Mouse (Mus musculus): ENCODE results near the gene F10. TPM values are rescaled to one million over a fixed set of nuclear protein-coding genes. Genes with fewer than 3 reads are reported as not detected.
A peak's percentile ranks its signal among the peaks of the same experiment; 100 is the strongest.
"Not testable (repeated sequence)": the region's sequence is repeated elsewhere in the genome, so short reads cannot be mapped to it uniquely, and the experiment has no call there.

Gene F10
- polyA plus RNA-seq, 1 experiment from 2014 or later: 4.8 TPM

GRCm38 (mm10) chr8:13028482-13028881 is 8.6 kb upstream of the F10 start:
- 3% methylated on average over 5 of the region's 5 CpGs for WGBS (ENCODE audit: missing documents)
- H3K27ac ChIP-seq: peak overlapping the region; percentile 71
- no peak overlapping the region for H3K4me3 ChIP-seq (ENCODE audit: inconsistent target)
- no peaks in the 10 kb centered on the region for H3K79me2 ChIP-seq (ENCODE audit: inconsistent target)
- no peaks in the 10 kb centered on the region for H3K36me3 ChIP-seq (ENCODE audit: inconsistent target)

- Histone ChIP-seq H3K79me2 (ENCODE audit: inconsistent target) (no peaks in the 10 kb centered on the region), H3K36me3 (ENCODE audit: inconsistent target) (no peaks in the 10 kb centered on the region), H3K27ac (peak overlapping the region; percentile 54), H3K4me3 (ENCODE audit: inconsistent target) (no peak overlapping the region)
- 38% methylated on average over 10 of the region's 10 CpGs for WGBS (ENCODE audit: missing documents)
Measured at GRCm38 (mm10) chr8:13036346-13036812, 729 bp upstream of the F10 start.

DNA sequence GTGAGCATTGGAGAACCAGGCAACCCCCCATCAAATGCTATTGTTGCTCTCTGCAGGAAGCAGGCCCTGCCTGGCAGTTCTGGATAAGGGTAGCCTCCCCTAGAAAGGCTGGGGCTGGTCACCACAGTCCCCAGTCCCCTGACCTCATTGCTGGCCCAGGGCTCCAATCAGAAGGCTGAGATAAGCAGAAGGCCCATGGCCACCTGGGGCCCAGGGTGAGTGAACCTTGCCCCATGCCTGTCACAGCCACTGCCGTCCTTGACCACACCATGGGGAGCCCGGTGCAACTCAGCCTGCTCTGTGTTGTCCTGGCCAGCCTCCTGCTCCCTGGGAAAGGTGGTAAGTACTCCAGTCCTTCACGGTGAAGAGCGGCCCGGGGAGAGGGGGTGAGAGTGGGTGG is 461 bp downstream of the F10 start:
- H3K27ac ChIP-seq: peak overlapping the region; percentile 54
- H3K79me2 ChIP-seq (ENCODE audit: inconsistent target): no peaks in the 10 kb centered on the region
- WGBS (ENCODE audit: missing documents): 88% methylated on average over 5 of the region's 5 CpGs
- H3K36me3 ChIP-seq (ENCODE audit: inconsistent target): no peaks in the 10 kb centered on the region
- no peak overlapping the region for H3K4me3 ChIP-seq (ENCODE audit: inconsistent target)

DNA sequence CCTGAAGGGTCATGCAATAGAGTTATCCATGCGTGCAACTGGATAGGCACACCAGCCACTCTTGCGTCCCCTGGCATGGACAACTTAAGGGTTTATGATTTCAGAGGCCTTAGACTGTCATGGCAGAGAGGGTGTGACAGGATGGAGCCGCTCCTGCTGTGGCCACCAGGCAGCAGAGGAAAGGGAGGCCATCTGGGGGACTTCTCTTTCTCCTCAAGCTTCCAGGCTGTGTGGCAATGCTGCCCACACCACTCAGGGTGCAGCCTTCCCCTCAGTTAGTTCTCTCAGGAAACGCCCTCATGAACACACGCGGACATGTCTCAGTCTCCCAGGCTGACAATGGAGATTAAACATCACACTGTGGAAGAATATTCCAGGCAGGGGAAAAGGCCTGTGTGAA is 1.9 kb downstream of the F10 start:
- H3K79me2 ChIP-seq (ENCODE audit: inconsistent target): no peaks in the 10 kb centered on the region
- H3K4me3 ChIP-seq (ENCODE audit: inconsistent target): no peak overlapping the region
- no peaks in the 10 kb centered on the region for H3K36me3 ChIP-seq (ENCODE audit: inconsistent target)
- 42% methylated on average over 6 of the region's 6 CpGs for WGBS (ENCODE audit: missing documents)
- no peak overlapping the region for H3K27ac ChIP-seq

DNA sequence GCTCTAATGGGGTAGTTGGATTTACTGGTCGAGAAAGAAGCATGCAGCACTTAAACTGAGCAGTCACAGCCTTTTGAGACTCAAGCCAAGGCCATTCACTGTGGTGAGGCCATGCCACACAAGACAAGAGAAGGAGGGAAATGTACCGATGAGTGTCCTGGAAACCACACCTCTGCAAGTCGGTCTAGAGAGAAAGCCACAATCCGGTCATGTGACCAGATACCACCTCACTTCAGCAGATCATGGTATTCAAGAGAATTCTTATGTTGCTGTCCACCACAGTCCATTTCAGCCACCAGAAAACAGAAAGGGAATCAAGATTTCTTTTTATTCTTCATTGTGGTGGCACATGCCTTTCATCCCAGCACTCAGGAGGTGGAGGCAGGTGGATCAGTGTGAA is 4.4 kb downstream of the F10 start:
- 47% methylated on average over 4 of the region's 4 CpGs for WGBS (ENCODE audit: missing documents)

GRCm38 (mm10) chr8:13047652-13048051 is 10.5 kb downstream of the F10 start:
- Histone ChIP-seq H3K36me3 (ENCODE audit: inconsistent target) (no peaks in the 10 kb centered on the region), H3K79me2 (ENCODE audit: inconsistent target) (no peaks in the 10 kb centered on the region), H3K4me3 (ENCODE audit: inconsistent target) (no peak overlapping the region), H3K27ac (no peak overlapping the region)
- 89% methylated on average over 5 of the region's 5 CpGs for WGBS (ENCODE audit: missing documents)

More for the DNA sequence above, 4.4 kb downstream of the F10 start:
- H3K79me2 ChIP-seq (ENCODE audit: inconsistent target): no peaks in the 10 kb centered on the region
- H3K27ac ChIP-seq: no peak overlapping the region
- no peaks in the 10 kb centered on the region for H3K36me3 ChIP-seq (ENCODE audit: inconsistent target)
- H3K4me3 ChIP-seq (ENCODE audit: inconsistent target): no peak overlapping the region

GRCm38 (mm10) chr8:13050550-13050949 is 13.4 kb downstream of the F10 start:
- Histone ChIP-seq H3K36me3 (ENCODE audit: inconsistent target) (no peaks in the 10 kb centered on the region), H3K27ac (no peak overlapping the region), H3K4me3 (ENCODE audit: inconsistent target) (no peak overlapping the region), H3K79me2 (ENCODE audit: inconsistent target) (no peaks in the 10 kb centered on the region)
- WGBS (ENCODE audit: missing documents): 95% methylated on average over 10 of the region's 10 CpGs

- no peak overlapping the region for H3K27ac ChIP-seq
Measured at GRCm38 (mm10) chr8:13057351-13057750, 20.2 kb downstream of the F10 start.

DNA sequence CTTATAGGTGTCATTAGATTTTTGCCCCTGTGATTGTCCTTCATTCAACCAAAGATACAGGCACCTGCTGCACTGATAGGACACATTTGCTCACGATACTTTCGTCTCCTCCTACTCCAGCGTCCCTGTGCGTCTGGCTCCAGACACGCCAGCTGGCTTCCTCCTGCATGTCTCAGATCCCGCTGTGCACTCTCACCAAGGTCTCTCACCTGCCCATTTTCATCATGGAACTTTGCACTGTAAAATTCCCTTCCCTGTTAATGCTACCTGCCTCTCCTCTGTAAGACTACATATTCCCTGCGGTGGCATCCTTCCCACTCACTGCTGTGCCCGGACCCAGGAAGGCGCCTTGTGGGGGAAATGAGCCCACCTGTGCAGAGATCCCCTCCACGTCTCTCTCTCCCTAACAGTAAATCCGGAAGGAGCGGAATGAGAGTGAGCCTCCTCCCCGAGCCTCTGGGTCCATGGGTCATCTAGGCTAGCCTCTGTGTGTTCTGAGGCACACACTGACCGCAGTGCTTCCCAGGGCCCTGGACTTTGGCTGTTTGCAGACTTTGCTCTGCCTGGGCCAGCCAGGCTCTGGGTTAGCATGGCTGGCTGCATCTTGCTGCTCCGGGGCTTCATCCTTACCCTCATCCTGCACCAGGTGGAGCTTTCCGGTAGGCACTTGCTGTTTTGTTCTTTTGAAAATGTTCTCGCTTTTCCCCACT is 23.5 kb downstream of the F10 start, which contains the start of gene Proz:
Gene Proz, plus strand, starts transcription at position 474 of the 710 bp plus-strand sequence.
- H3K36me3 ChIP-seq (ENCODE audit: inconsistent target): no peaks in the 10 kb centered on the region
- H3K27ac ChIP-seq: no peak within 1 kb of the TSS
- no peaks in the 10 kb centered on the region for H3K79me2 ChIP-seq (ENCODE audit: inconsistent target)
- WGBS (ENCODE audit: missing documents): 87% methylated on average over 17 of the region's 17 CpGs
- no peak within 1 kb of the TSS for H3K4me3 ChIP-seq (ENCODE audit: inconsistent target)

More at GRCm38 (mm10) chr8:13057351-13057750, 20.2 kb downstream of the F10 start:
- WGBS (ENCODE audit: missing documents): 92% methylated on average over 4 of the region's 4 CpGs
- no peak overlapping the region for H3K4me3 ChIP-seq (ENCODE audit: inconsistent target)
- no peaks in the 10 kb centered on the region for H3K79me2 ChIP-seq (ENCODE audit: inconsistent target)
- no peaks in the 10 kb centered on the region for H3K36me3 ChIP-seq (ENCODE audit: inconsistent target)

- Histone ChIP-seq H3K27ac (no peak overlapping the region), H3K36me3 (ENCODE audit: inconsistent target) (no peaks in the 10 kb centered on the region), H3K4me3 (ENCODE audit: inconsistent target) (no peak overlapping the region), H3K79me2 (ENCODE audit: inconsistent target) (no peaks in the 10 kb centered on the region)
- WGBS (ENCODE audit: missing documents): 69% methylated on average over 16 of the region's 16 CpGs
Measured at GRCm38 (mm10) chr8:13063112-13063511, 26.0 kb downstream of the F10 start.

GRCm38 (mm10) chr8:13073255-13073654 is 36.1 kb downstream of the F10 start:
- WGBS (ENCODE audit: missing documents): over 99% methylated on average over 11 of the region's 11 CpGs
- peaks cover 30% of the 10 kb centered on the region for H3K36me3 ChIP-seq (ENCODE audit: inconsistent target)
- no peak overlapping the region for H3K4me3 ChIP-seq (ENCODE audit: inconsistent target)
- H3K79me2 ChIP-seq (ENCODE audit: inconsistent target): no peaks in the 10 kb centered on the region
- no peak overlapping the region for H3K27ac ChIP-seq

GRCm38 (mm10) chr8:13075044-13075443 is 37.9 kb downstream of the F10 start:
- H3K27ac ChIP-seq: no peak overlapping the region
- peaks cover 47% of the 10 kb centered on the region for H3K36me3 ChIP-seq (ENCODE audit: inconsistent target)
- no peak overlapping the region for H3K4me3 ChIP-seq (ENCODE audit: inconsistent target)
- no peaks in the 10 kb centered on the region for H3K79me2 ChIP-seq (ENCODE audit: inconsistent target)
- WGBS (ENCODE audit: missing documents): 27% methylated on average over 8 of the region's 8 CpGs

- 100% methylated on average over 1 of the region's 1 CpGs for WGBS (ENCODE audit: missing documents)
- H3K27ac ChIP-seq; H3K4me3 ChIP-seq (ENCODE audit: inconsistent target); H3K79me2 ChIP-seq (ENCODE audit: inconsistent target): not testable (repeated sequence)
- peaks cover 52% of the 10 kb centered on the region for H3K36me3 ChIP-seq (ENCODE audit: inconsistent target)
Measured at GRCm38 (mm10) chr8:13075579-13075978, 38.5 kb downstream of the F10 start.

- Histone ChIP-seq H3K79me2 (ENCODE audit: inconsistent target) (no peaks in the 10 kb centered on the region), H3K36me3 (ENCODE audit: inconsistent target) (peaks cover 72% of the 10 kb centered on the region), H3K4me3 (ENCODE audit: inconsistent target) (no peak overlapping the region), H3K27ac (no peak overlapping the region)
- WGBS (ENCODE audit: missing documents): 90% methylated on average over 7 of the region's 7 CpGs
Measured at GRCm38 (mm10) chr8:13077542-13077941, 40.4 kb downstream of the F10 start.

DNA sequence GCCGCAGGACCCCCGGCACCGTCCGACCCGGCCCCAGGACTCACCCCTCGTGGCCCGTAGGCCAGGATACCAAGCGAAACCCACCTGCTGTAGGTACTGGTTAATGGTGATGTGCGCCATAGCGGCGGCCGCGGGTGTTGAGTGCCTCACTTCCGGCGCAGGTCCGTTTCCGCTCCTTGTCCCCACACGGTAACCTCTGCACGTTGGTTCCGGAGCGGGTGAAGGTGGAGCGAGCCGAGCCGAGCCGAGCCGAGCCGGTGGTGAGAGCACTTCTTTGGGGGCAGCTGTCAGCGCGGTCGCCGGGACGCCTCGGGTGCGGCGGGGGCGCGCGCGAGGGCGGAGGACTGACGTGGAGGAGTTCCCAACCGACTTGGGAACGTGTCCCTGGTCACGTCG is 67.6 kb downstream of the F10 start:
- peak overlapping the region; percentile 58 for H3K27ac ChIP-seq
- under 1% methylated on average over 45 of the region's 45 CpGs for WGBS (ENCODE audit: missing documents)
- H3K4me3 ChIP-seq (ENCODE audit: inconsistent target): peak overlapping the region; percentile 88
- H3K79me2 ChIP-seq (ENCODE audit: inconsistent target): peaks cover 82% of the 10 kb centered on the region
- peaks cover 5% of the 10 kb centered on the region; the same call in 1 of the 2 replicates for H3K36me3 ChIP-seq (ENCODE audit: inconsistent target)

All from macrophage (primary cell).